Mouse (Mus musculus): Measurements from ENCODE around the gene Myrip. TPM values are rescaled to one million over a fixed set of nuclear protein-coding genes. Genes with fewer than 3 reads are reported as not detected.

The Myrip gene
- total and polyA plus RNA-seq, 3 experiments: 0.05 TPM; not detected in 2

DNA sequence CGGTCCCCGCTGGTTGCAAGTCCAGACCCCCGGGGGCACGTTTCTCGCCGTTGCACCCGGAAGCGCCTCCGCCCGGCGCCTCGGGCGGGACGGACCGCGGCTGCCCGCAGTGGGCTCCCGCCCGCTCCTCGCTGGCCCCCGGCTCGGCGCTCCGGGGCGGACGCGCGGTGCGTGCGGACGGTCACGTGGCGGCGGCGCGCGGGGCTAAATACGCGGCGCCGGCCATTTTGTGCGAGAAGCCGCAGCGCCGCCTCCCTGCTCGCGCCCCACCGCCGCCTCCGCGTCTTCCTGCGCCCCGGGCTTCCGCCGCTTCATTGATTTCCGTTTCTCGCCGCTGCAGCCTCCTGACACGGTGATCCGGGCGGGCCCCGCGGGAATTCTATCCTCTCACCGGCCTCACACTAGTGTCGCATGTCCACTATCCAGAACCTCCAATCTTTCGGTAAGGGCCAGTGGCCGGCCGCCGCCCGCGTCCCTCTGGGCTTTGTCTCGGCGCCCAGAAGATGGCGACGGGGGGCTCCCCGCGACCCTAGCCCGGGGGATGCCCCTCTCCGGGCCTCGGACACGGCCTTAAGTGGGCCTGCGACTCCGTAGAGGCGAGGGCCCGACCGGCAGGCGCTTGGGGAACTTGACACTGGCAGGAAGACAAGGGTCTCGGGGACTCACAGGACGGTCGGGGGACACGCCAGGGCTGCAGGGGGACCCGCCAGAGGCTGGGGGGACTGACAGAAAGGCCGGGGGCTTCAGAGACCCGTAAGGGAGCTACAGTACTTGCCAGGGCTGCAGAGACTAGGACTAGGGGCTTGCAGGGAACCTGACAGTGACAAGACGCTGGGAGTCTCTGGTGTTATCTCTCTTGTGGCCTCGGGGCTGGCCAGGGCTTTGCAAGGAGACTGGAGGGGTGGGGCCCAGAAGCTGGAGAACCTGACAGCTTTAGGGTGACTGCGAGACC lies 191.4 kb downstream of the Myrip start:
- Histone ChIP-seq H3K4me3 (ENCODE audit: low read depth, low read length) (peak overlapping the region; percentile 82), H3K9me3 (replicated peaks) (no peaks in the 10 kb centered on the region), H3K36me3 (replicated peaks) (peaks cover 39% of the 10 kb centered on the region), H3K4me1 (ENCODE audit: insufficient read depth, low read depth, low read length) (peaks cover 29% of the 10 kb centered on the region), H3K27me3 (ENCODE audit: insufficient read depth, low read length) (peaks cover 9% of the 10 kb centered on the region; the same call in 1 of the 2 replicates)
- TF ChIP-seq POLR2AphosphoS5 (IDR thresholded peaks at IDR 0.05; ENCODE audit: insufficient replicate concordance, low read depth, low read length) (no peak), GATA2 (IDR thresholded peaks at IDR 0.05; ENCODE audit: borderline replicate concordance, low read depth, low read length) (no peak), TAL1 (conservative IDR thresholded peaks at IDR 0.05; ENCODE audit: low read depth, low read length) (no peak), CTCF (IDR thresholded peaks at IDR 0.05; ENCODE audit: low read depth, low read length) (no peak), GATA1 (IDR thresholded peaks at IDR 0.05; ENCODE audit: borderline replicate concordance, low read length) (no peak)
- DNase-seq (ENCODE audit: low spot score): peak; percentile 79
- ATAC-seq (ENCODE audit: extremely low read depth, insufficient number of reproducible peaks, low FRiP score, poor library complexity, severe bottlenecking): peak; percentile 62

- Histone ChIP-seq H3K4me1 (ENCODE audit: insufficient read depth, low read depth, low read length) (peaks cover 29% of the 10 kb centered on the region), H3K27me3 (ENCODE audit: insufficient read depth, low read length) (no peaks in the 10 kb centered on the region), H3K36me3 (replicated peaks) (peaks cover 40% of the 10 kb centered on the region), H3K9me3 (replicated peaks) (no peaks in the 10 kb centered on the region), H3K4me3 (ENCODE audit: low read depth, low read length) (peak overlapping the region; percentile 82)
- no peak for DNase-seq (ENCODE audit: low spot score)
- no peak for TF ChIP-seq TAL1 (conservative IDR thresholded peaks at IDR 0.05; ENCODE audit: low read depth, low read length)
- TF ChIP-seq GATA1 (IDR thresholded peaks at IDR 0.05; ENCODE audit: borderline replicate concordance, low read length): no peak
- no peak for TF ChIP-seq CTCF (IDR thresholded peaks at IDR 0.05; ENCODE audit: low read depth, low read length)
- TF ChIP-seq POLR2AphosphoS5 (IDR thresholded peaks at IDR 0.05; ENCODE audit: insufficient replicate concordance, low read depth, low read length): no peak
- no peak for TF ChIP-seq GATA2 (IDR thresholded peaks at IDR 0.05; ENCODE audit: borderline replicate concordance, low read depth, low read length)
- ATAC-seq (ENCODE audit: extremely low read depth, insufficient number of reproducible peaks, low FRiP score, poor library complexity, severe bottlenecking): no peak
These were observed 192.5 kb downstream of the Myrip start for GRCm38 (mm10) chr9:120493781-120494180.

DNA sequence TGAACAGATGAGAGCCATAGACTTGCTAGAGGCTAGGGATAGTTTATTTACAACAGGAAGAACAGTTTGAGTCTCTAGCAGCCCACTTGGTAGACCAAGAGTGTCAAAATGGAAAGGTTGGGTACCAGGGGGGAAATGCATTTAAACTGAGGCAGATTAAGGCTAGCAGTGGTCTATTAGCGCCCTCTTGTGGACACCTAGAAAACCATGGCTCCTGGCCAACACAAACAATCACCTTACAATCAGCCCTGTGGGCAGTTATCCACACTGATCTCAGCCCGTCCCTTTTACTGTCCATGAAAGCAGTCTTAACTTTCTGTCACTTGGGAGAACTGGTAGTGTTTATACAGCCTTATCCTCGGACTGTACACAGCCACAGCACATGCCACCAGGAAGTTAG lies 195.4 kb downstream of the Myrip start:
- ATAC-seq (ENCODE audit: extremely low read depth, insufficient number of reproducible peaks, low FRiP score, poor library complexity, severe bottlenecking) (no peak), DNase-seq (ENCODE audit: low spot score) (peak; percentile 25)
- Histone ChIP-seq H3K9me3 (replicated peaks) (no peaks in the 10 kb centered on the region), H3K4me3 (ENCODE audit: low read depth, low read length) (no peak overlapping the region), H3K36me3 (replicated peaks) (peaks cover 40% of the 10 kb centered on the region), H3K27me3 (ENCODE audit: insufficient read depth, low read length) (peaks cover 7% of the 10 kb centered on the region; the same call in 1 of the 2 replicates), H3K4me1 (ENCODE audit: insufficient read depth, low read depth, low read length) (peaks cover 25% of the 10 kb centered on the region)
- peak; percentile 92 for TF ChIP-seq CTCF (IDR thresholded peaks at IDR 0.05; ENCODE audit: low read depth, low read length)
- no peak for TF ChIP-seq TAL1 (conservative IDR thresholded peaks at IDR 0.05; ENCODE audit: low read depth, low read length)
- peak; percentile 30; the same call in 1 of the 2 replicates for TF ChIP-seq POLR2AphosphoS5 (IDR thresholded peaks at IDR 0.05; ENCODE audit: insufficient replicate concordance, low read depth, low read length)
- no peak for TF ChIP-seq GATA1 (IDR thresholded peaks at IDR 0.05; ENCODE audit: borderline replicate concordance, low read length)

DNA sequence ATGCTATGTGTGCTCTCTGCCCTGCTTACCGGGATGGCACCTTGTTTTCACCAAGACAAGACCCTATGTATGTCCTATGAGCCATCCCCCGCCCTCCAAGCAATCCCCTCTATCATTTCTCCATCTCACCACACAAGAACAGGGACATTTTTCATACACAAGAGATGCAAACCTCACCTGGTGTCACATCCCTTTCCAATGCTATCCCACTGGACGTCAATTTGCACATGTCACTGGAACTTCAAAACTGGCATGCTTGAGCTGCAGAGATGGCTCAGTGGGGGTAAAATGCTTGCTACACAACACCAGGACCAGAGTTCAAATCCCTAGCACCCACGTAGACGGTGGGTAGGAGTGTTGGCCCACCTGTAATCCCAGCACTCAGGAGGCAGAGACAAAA lies 196.7 kb downstream of the Myrip start:
- no peak overlapping the region for H3K4me3 ChIP-seq (ENCODE audit: low read depth, low read length)
- TF ChIP-seq GATA2 (IDR thresholded peaks at IDR 0.05; ENCODE audit: borderline replicate concordance, low read depth, low read length): no peak
- no peak for TF ChIP-seq GATA1 (IDR thresholded peaks at IDR 0.05; ENCODE audit: borderline replicate concordance, low read length)
- TF ChIP-seq POLR2AphosphoS5 (IDR thresholded peaks at IDR 0.05; ENCODE audit: insufficient replicate concordance, low read depth, low read length): 0 out of 2 replicates have a peak, but pooled peaks have one; percentile 58
- TF ChIP-seq TAL1 (conservative IDR thresholded peaks at IDR 0.05; ENCODE audit: low read depth, low read length): no peak
- peaks cover 40% of the 10 kb centered on the region for H3K36me3 ChIP-seq (replicated peaks)
- peaks cover 25% of the 10 kb centered on the region for H3K4me1 ChIP-seq (ENCODE audit: insufficient read depth, low read depth, low read length)
- H3K27me3 ChIP-seq (ENCODE audit: insufficient read depth, low read length): peaks cover 7% of the 10 kb centered on the region; the same call in 1 of the 2 replicates
- ATAC-seq (ENCODE audit: extremely low read depth, insufficient number of reproducible peaks, low FRiP score, poor library complexity, severe bottlenecking) (no peak), DNase-seq (ENCODE audit: low spot score) (no peak)
- no peaks in the 10 kb centered on the region for H3K9me3 ChIP-seq (replicated peaks)

GRCm38 (mm10) chr9:120501191-120501902 lies 200.0 kb downstream of the Myrip start:
- Histone ChIP-seq H3K36me3 (replicated peaks) (peaks cover 14% of the 10 kb centered on the region), H3K4me3 (ENCODE audit: low read depth, low read length) (no peak overlapping the region), H3K27me3 (ENCODE audit: insufficient read depth, low read length) (peaks cover 7% of the 10 kb centered on the region; the same call in 1 of the 2 replicates), H3K4me1 (ENCODE audit: insufficient read depth, low read depth, low read length) (peaks cover 11% of the 10 kb centered on the region), H3K9me3 (replicated peaks) (peaks cover 6% of the 10 kb centered on the region)
- DNase-seq (ENCODE audit: low spot score): peak; percentile 33
- TF ChIP-seq TAL1 (conservative IDR thresholded peaks at IDR 0.05; ENCODE audit: low read depth, low read length) (no peak), CTCF (IDR thresholded peaks at IDR 0.05; ENCODE audit: low read depth, low read length) (peak; percentile 89), POLR2AphosphoS5 (IDR thresholded peaks at IDR 0.05; ENCODE audit: insufficient replicate concordance, low read depth, low read length) (no peak), GATA2 (IDR thresholded peaks at IDR 0.05; ENCODE audit: borderline replicate concordance, low read depth, low read length) (no peak)
- ATAC-seq (ENCODE audit: extremely low read depth, insufficient number of reproducible peaks, low FRiP score, poor library complexity, severe bottlenecking): no peak

GRCm38 (mm10) chr9:120502013-120502412 lies 200.7 kb downstream of the Myrip start:
- H3K27me3 ChIP-seq (ENCODE audit: insufficient read depth, low read length): peaks cover 7% of the 10 kb centered on the region; the same call in 1 of the 2 replicates
- H3K4me1 ChIP-seq (ENCODE audit: insufficient read depth, low read depth, low read length): peaks cover 11% of the 10 kb centered on the region
- TF ChIP-seq TAL1 (conservative IDR thresholded peaks at IDR 0.05; ENCODE audit: low read depth, low read length) (no peak), GATA1 (IDR thresholded peaks at IDR 0.05; ENCODE audit: borderline replicate concordance, low read length) (no peak), CTCF (IDR thresholded peaks at IDR 0.05; ENCODE audit: low read depth, low read length) (peak; percentile 93)
- DNase-seq (ENCODE audit: low spot score): peak; percentile 43
- H3K9me3 ChIP-seq (replicated peaks): peaks cover 13% of the 10 kb centered on the region
- peak; percentile 34; the same call in 1 of the 2 replicates for ATAC-seq (ENCODE audit: extremely low read depth, insufficient number of reproducible peaks, low FRiP score, poor library complexity, severe bottlenecking)
- peaks cover 8% of the 10 kb centered on the region for H3K36me3 ChIP-seq (replicated peaks)
- H3K4me3 ChIP-seq (ENCODE audit: low read depth, low read length): no peak overlapping the region
